Mouse (Mus musculus) liver, embryonic 15.5 days (tissue): ENCODE results near the gene Recql. TPM values are rescaled to one million over a fixed set of nuclear protein-coding genes. Genes with fewer than 3 reads are reported as not detected.

Source experiments
- ATAC-seq: fragments of 200-750 bp; cut with Nextera tagmentation; 2 replicates; pipeline ENCODE4 v1.8.0; 2017; ENCODE audit warnings: moderate number of reproducible peaks, mild to moderate bottlenecking, moderate library complexity; ENCODE audit not compliant: insufficient read depth
- H3K27ac ChIP-seq: fragments of 300-500 bp; sonication (generic); replicated peaks from 2 replicates; pipeline ENCODE4 v1.5.1; 2015; ENCODE audit warnings: mild to moderate bottlenecking, inconsistent platforms
- H3K27me3 ChIP-seq: fragments of 300-500 bp; sonication (generic); 2 replicates; pipeline ENCODE4 v1.6.1; 2015; ENCODE audit warnings: mild to moderate bottlenecking, inconsistent platforms
- H3K36me3 ChIP-seq: fragments of 300-500 bp; sonication (generic); replicated peaks from 2 replicates; pipeline ENCODE4 v1.6.1; 2015; ENCODE audit warnings: moderate library complexity, mild to moderate bottlenecking, inconsistent platforms
- H3K4me1 ChIP-seq: fragments of 300-500 bp; sonication (generic); replicated peaks from 2 replicates; pipeline ENCODE4 v1.6.1; 2015; ENCODE audit warnings: inconsistent platforms
- H3K4me2 ChIP-seq: fragments of 300-500 bp; sonication (generic); 2 replicates; pipeline ENCODE4 v1.6.1; 2015; ENCODE audit warnings: moderate library complexity, mild to moderate bottlenecking, inconsistent platforms
- H3K4me3 ChIP-seq: fragments of 300-500 bp; sonication (generic); replicated peaks from 2 replicates; pipeline ENCODE4 v1.5.1; 2015; ENCODE audit warnings: mild to moderate bottlenecking, inconsistent platforms
- H3K9ac ChIP-seq: fragments of 300-500 bp; sonication (generic); 2 replicates; pipeline ENCODE4 v1.6.1; 2015; ENCODE audit warnings: moderate library complexity, mild to moderate bottlenecking, inconsistent platforms
- H3K9me3 ChIP-seq: fragments of 300-500 bp; sonication (generic); replicated peaks from 2 replicates; pipeline ENCODE4 v1.6.1; 2016; ENCODE audit warnings: inconsistent platforms
- WGBS: fragments of 180-500 bp; shearing (Covaris S2); methylation state at CpG from one replicate; pipeline ENCODE4 v1.1.7; 2015; ENCODE audit warnings: mixed read lengths; ENCODE audit not compliant: insufficient replicate concordance; 5-methylcytosine and 5-hydroxymethylcytosine counted together
- polyA plus RNA-seq: library from polyadenylated mRNA; unstranded; fragments of >200 nt; fragmentation: Nextera tagmentation; extraction: Ambion mirVana; gene quantifications from 2 replicates; pipeline ENCODE4 v1.2.1, GENCODE M21; 2015

Recql gene
- polyA plus RNA-seq, 1 experiment from 2014 or later = 14.2 TPM

- H3K4me3 ChIP-seq = peak overlapping the region; percentile 96
- H3K9me3 ChIP-seq = no peaks in the 10 kb centered on the region
- no peaks in the 10 kb centered on the region for H3K27me3 ChIP-seq
- WGBS = 9% methylated on average over 8 of the region's 8 CpGs
- peaks cover 5% of the 10 kb centered on the region for H3K36me3 ChIP-seq
- peak overlapping the region; percentile 72 for H3K27ac ChIP-seq
- H3K9ac ChIP-seq = peak overlapping the region; percentile 85
- H3K4me1 ChIP-seq = peaks cover 33% of the 10 kb centered on the region
- H3K4me2 ChIP-seq = peak overlapping the region; percentile 85
- ATAC-seq = no peak
Observed at GRCm38 (mm10) chr6:142387755-142388271, 926 bp upstream of the Recql start.

GRCm38 (mm10) chr6:142386285-142387010, 439 bp downstream of the Recql start:
- H3K4me1 ChIP-seq = peaks cover 30% of the 10 kb centered on the region
- H3K4me3 ChIP-seq = peak overlapping the region; percentile 96
- ATAC-seq = peak; percentile 67
- peak overlapping the region; percentile 78 for H3K27ac ChIP-seq
- under 1% methylated on average over 31 of the region's 31 CpGs for WGBS
- peaks cover 4% of the 10 kb centered on the region; the same call in 1 of the 2 replicates for H3K36me3 ChIP-seq
- H3K4me2 ChIP-seq = peak overlapping the region; percentile 85
- H3K9me3 ChIP-seq = no peaks in the 10 kb centered on the region
- H3K9ac ChIP-seq = peak overlapping the region; percentile 72
- H3K27me3 ChIP-seq = no peaks in the 10 kb centered on the region

GRCm38 (mm10) chr6:142384521-142384920, 2.4 kb downstream of the Recql start:
- no peak overlapping the region for H3K4me2 ChIP-seq
- no peaks in the 10 kb centered on the region for H3K27me3 ChIP-seq
- ATAC-seq = no peak
- peaks cover 27% of the 10 kb centered on the region for H3K4me1 ChIP-seq
- peaks cover 7% of the 10 kb centered on the region; the same call in 1 of the 2 replicates for H3K36me3 ChIP-seq
- H3K9me3 ChIP-seq = no peaks in the 10 kb centered on the region
- 84% methylated on average over 9 of the region's 9 CpGs for WGBS
- H3K4me3 ChIP-seq = no peak overlapping the region
- H3K27ac ChIP-seq = no peak overlapping the region
- H3K9ac ChIP-seq = no peak overlapping the region

GRCm38 (mm10) chr6:142381615-142382014, 5.3 kb downstream of the Recql start:
- ATAC-seq = no peak
- Histone ChIP-seq H3K4me1 (peaks cover 8% of the 10 kb centered on the region), H3K36me3 (peaks cover 16% of the 10 kb centered on the region), H3K27ac (no peak overlapping the region), H3K9ac (no peak overlapping the region), H3K9me3 (no peaks in the 10 kb centered on the region), H3K4me3 (no peak overlapping the region), H3K27me3 (no peaks in the 10 kb centered on the region), H3K4me2 (no peak overlapping the region)
- 80% methylated on average over 7 of the region's 7 CpGs for WGBS

- H3K4me3 ChIP-seq = no peak overlapping the region
- no peak overlapping the region for H3K9ac ChIP-seq
- no peaks in the 10 kb centered on the region for H3K27me3 ChIP-seq
- no peaks in the 10 kb centered on the region for H3K9me3 ChIP-seq
- 78% methylated on average over 6 of the region's 6 CpGs for WGBS
- no peak for ATAC-seq
- H3K4me1 ChIP-seq = no peaks in the 10 kb centered on the region
- no peak overlapping the region for H3K27ac ChIP-seq
- H3K4me2 ChIP-seq = no peak overlapping the region
- H3K36me3 ChIP-seq = peaks cover 30% of the 10 kb centered on the region
Observed at GRCm38 (mm10) chr6:142379961-142380360, 6.9 kb downstream of the Recql start.

- no peak overlapping the region for H3K9ac ChIP-seq
- ATAC-seq = no peak
- no peak overlapping the region for H3K4me2 ChIP-seq
- WGBS = 80% methylated on average over 8 of the region's 8 CpGs
- no peak overlapping the region for H3K27ac ChIP-seq
- no peaks in the 10 kb centered on the region for H3K27me3 ChIP-seq
- H3K4me1 ChIP-seq = no peaks in the 10 kb centered on the region
- peaks cover 40% of the 10 kb centered on the region for H3K36me3 ChIP-seq
- no peak overlapping the region for H3K4me3 ChIP-seq
- no peaks in the 10 kb centered on the region for H3K9me3 ChIP-seq
Observed at GRCm38 (mm10) chr6:142378576-142379330, 8.1 kb downstream of the Recql start.

- no peak for ATAC-seq
- no peaks in the 10 kb centered on the region for H3K9me3 ChIP-seq
- no peak overlapping the region for H3K27ac ChIP-seq
- H3K27me3 ChIP-seq = no peaks in the 10 kb centered on the region
- peaks cover 49% of the 10 kb centered on the region for H3K36me3 ChIP-seq
- 72% methylated on average over 1 of the region's 1 CpGs for WGBS
- no peak overlapping the region for H3K9ac ChIP-seq
- no peak overlapping the region for H3K4me2 ChIP-seq
- H3K4me1 ChIP-seq = no peaks in the 10 kb centered on the region
- H3K4me3 ChIP-seq = no peak overlapping the region
Observed at GRCm38 (mm10) chr6:142377081-142377480, 9.8 kb downstream of the Recql start.

GRCm38 (mm10) chr6:142369568-142369967, 17.3 kb downstream of the Recql start:
- H3K4me1 ChIP-seq = no peaks in the 10 kb centered on the region
- H3K4me2 ChIP-seq = no peak overlapping the region
- no peak overlapping the region for H3K9ac ChIP-seq
- no peaks in the 10 kb centered on the region for H3K9me3 ChIP-seq
- ATAC-seq = no peak
- no peak overlapping the region for H3K4me3 ChIP-seq
- no peaks in the 10 kb centered on the region for H3K27me3 ChIP-seq
- 83% methylated on average over 3 of the region's 3 CpGs for WGBS
- H3K36me3 ChIP-seq = peaks cover 86% of the 10 kb centered on the region
- no peak overlapping the region for H3K27ac ChIP-seq

- no peak overlapping the region for H3K9ac ChIP-seq
- no peaks in the 10 kb centered on the region for H3K27me3 ChIP-seq
- H3K36me3 ChIP-seq = peaks cover 87% of the 10 kb centered on the region
- no peaks in the 10 kb centered on the region for H3K9me3 ChIP-seq
- ATAC-seq = no peak
- no peak overlapping the region for H3K4me3 ChIP-seq
- no peak overlapping the region for H3K27ac ChIP-seq
- no peak overlapping the region for H3K4me2 ChIP-seq
- WGBS = 76% methylated on average over 3 of the region's 3 CpGs
- H3K4me1 ChIP-seq = no peaks in the 10 kb centered on the region
Observed at GRCm38 (mm10) chr6:142367565-142367964, 19.3 kb downstream of the Recql start.

- 78% methylated on average over 10 of the region's 10 CpGs for WGBS
Observed at GRCm38 (mm10) chr6:142366473-142367018, 20.3 kb downstream of the Recql start.

More at GRCm38 (mm10) chr6:142366473-142367018, 20.3 kb downstream of the Recql start:
- Histone ChIP-seq H3K4me2 (no peak overlapping the region), H3K4me3 (no peak overlapping the region), H3K9me3 (no peaks in the 10 kb centered on the region), H3K4me1 (no peaks in the 10 kb centered on the region), H3K36me3 (peaks cover 86% of the 10 kb centered on the region), H3K9ac (no peak overlapping the region), H3K27me3 (no peaks in the 10 kb centered on the region), H3K27ac (no peak overlapping the region)
- no peak for ATAC-seq
